Mouse (Mus musculus) adipose tissue, adult 10 weeks (tissue): ENCODE results near the gene Gm2042. TPM values are rescaled to one million over a fixed set of nuclear protein-coding genes. Genes with fewer than 3 reads are reported as not detected.

Experiments
- polyA plus RNA-seq: library from polyadenylated mRNA; stranded (reverse); fragments of 350-450 nt; fragmentation: Illumina TruSeq; extraction: RNeasy Lipid Tissue Mini Kit (QIAGEN cat#74804); gene quantifications from one replicate; pipeline ENCODE4 v1.2.3, GENCODE M21; 2014; ENCODE audit warnings: low read depth, low replicate concordance

The Gm2042 gene
- not detected for polyA plus RNA-seq

GRCm38 (mm10) chr12:87953780-87954179 is at the start of gene Gm2042:
Gene Gm2042, plus strand, starts transcription at chr12:87954080.

DNA sequence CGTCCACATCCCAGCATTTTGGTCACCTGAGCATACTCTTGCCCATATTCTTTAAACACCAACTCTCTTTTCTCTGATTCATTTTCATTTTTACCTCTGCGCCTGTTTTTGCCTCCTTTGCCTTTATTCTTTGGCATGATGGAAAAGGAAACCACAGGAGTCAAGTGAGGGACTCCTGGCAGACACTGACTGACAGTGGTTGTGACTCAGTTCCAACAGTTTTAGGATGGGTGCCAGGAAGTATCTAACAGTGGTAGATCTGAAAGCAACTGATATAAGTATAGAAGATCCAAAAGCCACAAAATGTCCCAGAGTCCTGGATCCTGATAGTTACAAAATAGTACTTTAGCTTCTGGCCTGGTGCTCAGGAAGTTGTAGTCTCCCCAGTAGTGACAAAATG is 34.2 kb upstream of the Gm2042 start, which contains the start of gene Gm2035:
Gm2035 (minus strand) TSS at position 137 of the 400 bp plus-strand sequence.

Other genes starting within 250 kb of the Gm2042 start
- gene Gm21319, start 178.3 kb upstream of the Gm2042 start, polyA plus RNA-seq = not detected
- gene Gm21936, start 158.6 kb upstream of the Gm2042 start, polyA plus RNA-seq = not detected
- gene BB287469, start 137.5 kb upstream of the Gm2042 start, polyA plus RNA-seq = not detected
- not detected for gene Gm2001, start 111.7 kb upstream of the Gm2042 start, polyA plus RNA-seq
- not detected for gene Gm2016, start 80.0 kb upstream of the Gm2042 start, polyA plus RNA-seq
- gene Gm2022, start 58.7 kb upstream of the Gm2042 start, polyA plus RNA-seq = not detected
- not detected for gene Gm2035, start 34.2 kb upstream of the Gm2042 start, polyA plus RNA-seq
- gene Gm2075, start 57.8 kb downstream of the Gm2042 start, polyA plus RNA-seq = not detected
- gene Gm6803, start 64.7 kb downstream of the Gm2042 start, polyA plus RNA-seq = not detected
- not detected for gene Gm2056, start 72.9 kb downstream of the Gm2042 start, polyA plus RNA-seq
- not detected for gene Gm16368, start 129.6 kb downstream of the Gm2042 start, polyA plus RNA-seq
- not detected for gene Gm10436, start 228.0 kb downstream of the Gm2042 start, polyA plus RNA-seq